Mouse (Mus musculus): ENCODE data around the gene Hnf1a. TPM values are rescaled to one million over a fixed set of nuclear protein-coding genes. Genes with fewer than 3 reads are reported as not detected.
"Not testable (repeated sequence)": the region's sequence is repeated elsewhere in the genome, so short reads cannot be mapped to it uniquely, and the experiment has no call there.

The Hnf1a gene
- total and polyA plus RNA-seq, 2 experiments from 2014 or later = not detected

- H3K9me3 ChIP-seq (replicated peaks; ENCODE audit: control insufficient read depth, low read length) = no peaks in the 10 kb centered on the region
- no peaks in the 10 kb centered on the region for H3K27me3 ChIP-seq (ENCODE audit: control insufficient read depth, insufficient read depth, low read length)
- no peak for DNase-seq (ENCODE audit: low spot score)
- ATAC-seq (ENCODE audit: insufficient read depth, low read depth) = no peak
- no peaks in the 10 kb centered on the region for H3K36me3 ChIP-seq (replicated peaks; ENCODE audit: control insufficient read depth, insufficient read depth, low read length)
- WGBS = 80% methylated on average over 9 of the region's 9 CpGs
- H3K27ac ChIP-seq (ENCODE audit: low read depth) = no peak overlapping the region
- 0 out of 2 replicates have a peak, but pooled peaks cover 5% of the 10 kb centered on the region for H3K4me1 ChIP-seq (ENCODE audit: control insufficient read depth, insufficient read depth)
- no peak overlapping the region for H3K9ac ChIP-seq (replicated peaks; ENCODE audit: low read depth, low read length)
- H3K4me3 ChIP-seq (ENCODE audit: low read depth, low read length) = no peak overlapping the region
- no peak for TF ChIP-seq EP300 (IDR thresholded peaks at IDR 0.05; ENCODE audit: low read depth)
- TF ChIP-seq CTCF (IDR thresholded peaks at IDR 0.05; ENCODE audit: low read depth) = no peak
- H3K4me2 ChIP-seq (ENCODE audit: low read depth, low read length) = no peak overlapping the region
Measured at GRCm38 (mm10) chr5:114926753-114927152, 44.1 kb downstream of the Hnf1a start.

- no peak overlapping the region for H3K9ac ChIP-seq (replicated peaks; ENCODE audit: low read depth, low read length)
- ATAC-seq (ENCODE audit: insufficient read depth, low read depth) (no peak), DNase-seq (ENCODE audit: low spot score) (no peak)
- no peaks in the 10 kb centered on the region for H3K9me3 ChIP-seq (replicated peaks; ENCODE audit: control insufficient read depth, low read length)
- H3K36me3 ChIP-seq (replicated peaks; ENCODE audit: control insufficient read depth, insufficient read depth, low read length) = no peaks in the 10 kb centered on the region
- H3K4me2 ChIP-seq (ENCODE audit: low read depth, low read length) = no peak overlapping the region
- no peak overlapping the region for H3K27ac ChIP-seq (ENCODE audit: low read depth)
- 0 out of 2 replicates have a peak, but pooled peaks cover 5% of the 10 kb centered on the region for H3K4me1 ChIP-seq (ENCODE audit: control insufficient read depth, insufficient read depth)
- H3K27me3 ChIP-seq (ENCODE audit: control insufficient read depth, insufficient read depth, low read length) = no peaks in the 10 kb centered on the region
- WGBS = 61% methylated on average over 1 of the region's 1 CpGs
- H3K4me3 ChIP-seq (ENCODE audit: low read depth, low read length) = no peak overlapping the region
- TF ChIP-seq EP300 (IDR thresholded peaks at IDR 0.05; ENCODE audit: low read depth) (no peak), CTCF (IDR thresholded peaks at IDR 0.05; ENCODE audit: low read depth) (no peak)
Measured at GRCm38 (mm10) chr5:114926153-114926684, 44.7 kb downstream of the Hnf1a start.

GRCm38 (mm10) chr5:114922998-114923473, 47.9 kb downstream of the Hnf1a start, which contains the start of gene Oasl1:
Oasl1 (plus strand) TSS chr5:114923240.
- TF ChIP-seq EP300 (IDR thresholded peaks at IDR 0.05; ENCODE audit: low read depth) (no peak), CTCF (IDR thresholded peaks at IDR 0.05; ENCODE audit: low read depth) (no peak)
- peak; percentile 55 for DNase-seq (ENCODE audit: low spot score)
- no peaks in the 10 kb centered on the region for H3K27me3 ChIP-seq (ENCODE audit: control insufficient read depth, insufficient read depth, low read length)
- peak within 1 kb of the TSS; percentile 22 for H3K9ac ChIP-seq (replicated peaks; ENCODE audit: low read depth, low read length)
- peak; percentile 46; the same call in 1 of the 2 replicates for ATAC-seq (ENCODE audit: insufficient read depth, low read depth)
- H3K27ac ChIP-seq (ENCODE audit: low read depth) = peak within 1 kb of the TSS; percentile 48; the same call in 1 of the 2 replicates
- no peaks in the 10 kb centered on the region for H3K36me3 ChIP-seq (replicated peaks; ENCODE audit: control insufficient read depth, insufficient read depth, low read length)
- 0 out of 2 replicates have a peak, but pooled peaks cover 5% of the 10 kb centered on the region for H3K4me1 ChIP-seq (ENCODE audit: control insufficient read depth, insufficient read depth)
- H3K4me3 ChIP-seq (ENCODE audit: low read depth, low read length) = peak within 1 kb of the TSS; percentile 42
- H3K4me2 ChIP-seq (ENCODE audit: low read depth, low read length) = peak within 1 kb of the TSS; percentile 53
- no peaks in the 10 kb centered on the region for H3K9me3 ChIP-seq (replicated peaks; ENCODE audit: control insufficient read depth, low read length)
- 23% methylated on average over 15 of the region's 15 CpGs for WGBS

GRCm38 (mm10) chr5:114922366-114922731, 48.5 kb downstream of the Hnf1a start:
- ATAC-seq (ENCODE audit: insufficient read depth, low read depth) = peak; percentile 54; the same call in 1 of the 2 replicates
- Histone ChIP-seq H3K4me3 (ENCODE audit: low read depth, low read length) (no peak overlapping the region), H3K4me1 (ENCODE audit: control insufficient read depth, insufficient read depth) (0 out of 2 replicates have a peak, but pooled peaks cover 5% of the 10 kb centered on the region), H3K9ac (replicated peaks; ENCODE audit: low read depth, low read length) (no peak overlapping the region), H3K27me3 (ENCODE audit: control insufficient read depth, insufficient read depth, low read length) (no peaks in the 10 kb centered on the region), H3K27ac (ENCODE audit: low read depth) (no peak overlapping the region; the same call in 1 of the 2 replicates), H3K36me3 (replicated peaks; ENCODE audit: control insufficient read depth, insufficient read depth, low read length) (no peaks in the 10 kb centered on the region), H3K9me3 (replicated peaks; ENCODE audit: control insufficient read depth, low read length) (no peaks in the 10 kb centered on the region), H3K4me2 (ENCODE audit: low read depth, low read length) (no peak overlapping the region; the same call in 1 of the 2 replicates)
- DNase-seq (ENCODE audit: low spot score) = no peak
- WGBS = 59% methylated on average over 10 of the region's 10 CpGs
- TF ChIP-seq CTCF (IDR thresholded peaks at IDR 0.05; ENCODE audit: low read depth) (no peak), EP300 (IDR thresholded peaks at IDR 0.05; ENCODE audit: low read depth) (no peak)

- H3K4me1 ChIP-seq (ENCODE audit: control insufficient read depth, insufficient read depth) = 0 out of 2 replicates have a peak, but pooled peaks cover 5% of the 10 kb centered on the region
- H3K4me2 ChIP-seq (ENCODE audit: low read depth, low read length) = no peak overlapping the region
- no peaks in the 10 kb centered on the region for H3K36me3 ChIP-seq (replicated peaks; ENCODE audit: control insufficient read depth, insufficient read depth, low read length)
- 59% methylated on average over 19 of the region's 19 CpGs for WGBS
- H3K4me3 ChIP-seq (ENCODE audit: low read depth, low read length) = no peak overlapping the region
- no peak overlapping the region for H3K9ac ChIP-seq (replicated peaks; ENCODE audit: low read depth, low read length)
- DNase-seq (ENCODE audit: low spot score) (peak; percentile 8), ATAC-seq (ENCODE audit: insufficient read depth, low read depth) (0 out of 2 replicates have a peak, but pooled peaks have one; percentile 5)
- TF ChIP-seq CTCF (IDR thresholded peaks at IDR 0.05; ENCODE audit: low read depth) (no peak), EP300 (IDR thresholded peaks at IDR 0.05; ENCODE audit: low read depth) (no peak)
- peak overlapping the region; percentile 48; the same call in 1 of the 2 replicates for H3K27ac ChIP-seq (ENCODE audit: low read depth)
- H3K9me3 ChIP-seq (replicated peaks; ENCODE audit: control insufficient read depth, low read length) = no peaks in the 10 kb centered on the region
- H3K27me3 ChIP-seq (ENCODE audit: control insufficient read depth, insufficient read depth, low read length) = no peaks in the 10 kb centered on the region
Measured at GRCm38 (mm10) chr5:114921551-114922365, 49.1 kb downstream of the Hnf1a start.

- DNase-seq (ENCODE audit: low spot score); H3K27ac ChIP-seq (ENCODE audit: low read depth); ATAC-seq (ENCODE audit: insufficient read depth, low read depth); H3K36me3 ChIP-seq (replicated peaks; ENCODE audit: control insufficient read depth, insufficient read depth, low read length); H3K27me3 ChIP-seq (ENCODE audit: control insufficient read depth, insufficient read depth, low read length); H3K9me3 ChIP-seq (replicated peaks; ENCODE audit: control insufficient read depth, low read length); H3K4me2 ChIP-seq (ENCODE audit: low read depth, low read length); H3K9ac ChIP-seq (replicated peaks; ENCODE audit: low read depth, low read length); H3K4me3 ChIP-seq (ENCODE audit: low read depth, low read length); H3K4me1 ChIP-seq (ENCODE audit: control insufficient read depth, insufficient read depth): not testable (repeated sequence)
- 85% methylated on average over 5 of the region's 5 CpGs for WGBS
Measured at GRCm38 (mm10) chr5:114917357-114917756, 53.5 kb downstream of the Hnf1a start.
